Mouse (Mus musculus): Measurements from ENCODE around the gene Mthfd1l. TPM values are rescaled to one million over a fixed set of nuclear protein-coding genes. Genes with fewer than 3 reads are reported as not detected.
"Not testable (repeated sequence)": the region's sequence is repeated elsewhere in the genome, so short reads cannot be mapped to it uniquely, and the experiment has no call there.

Gene Mthfd1l
- polyA plus RNA-seq, 1 experiment from 2014 or later = 18.4 TPM

DNA sequence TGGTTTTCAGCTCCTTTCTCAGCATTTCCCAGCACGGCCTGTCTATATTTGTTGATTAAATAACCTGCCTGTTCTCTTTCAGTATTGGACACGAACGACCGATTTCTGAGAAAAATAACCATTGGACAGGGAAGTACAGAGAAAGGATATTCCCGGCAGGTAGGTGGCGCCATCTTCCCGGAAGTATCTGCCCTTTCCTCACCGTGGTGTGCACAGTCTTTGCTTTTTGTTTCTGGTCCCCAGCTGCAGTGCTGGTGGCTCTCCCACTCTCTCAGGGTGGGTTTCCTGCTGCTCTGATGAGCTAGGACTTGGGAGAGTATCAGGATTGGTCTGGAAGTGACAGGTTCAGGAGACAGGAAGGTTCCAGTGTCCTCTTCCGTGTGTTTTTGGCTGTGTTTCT lies 68.8 kb downstream of the Mthfd1l start:
- DNase-seq (ENCODE audit: low spot score) = peak; percentile 40

DNA sequence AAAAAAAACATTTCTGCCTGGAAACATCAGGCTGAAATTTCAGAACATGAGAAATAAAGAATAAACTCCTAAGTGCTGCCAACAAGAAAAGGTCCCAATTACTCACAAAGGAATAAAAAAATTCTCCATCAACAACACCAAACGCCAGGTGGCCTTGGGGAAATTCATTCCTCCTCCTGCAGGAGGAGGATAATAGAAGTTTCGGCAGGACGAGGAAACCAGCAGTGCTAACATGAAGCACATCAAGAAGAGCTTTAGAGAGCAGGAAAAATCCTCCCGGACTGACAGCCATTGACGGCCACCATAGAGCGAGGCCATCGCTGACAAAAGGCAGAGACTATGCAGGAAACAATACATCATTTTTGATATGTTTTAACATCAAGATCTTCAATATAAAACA lies 71.5 kb downstream of the Mthfd1l start:
- DNase-seq (ENCODE audit: low spot score) = no peak

- DNase-seq (ENCODE audit: low spot score) = no peak
Observed at GRCm38 (mm10) chr10:4046496-4046895, 73.6 kb downstream of the Mthfd1l start.

DNA sequence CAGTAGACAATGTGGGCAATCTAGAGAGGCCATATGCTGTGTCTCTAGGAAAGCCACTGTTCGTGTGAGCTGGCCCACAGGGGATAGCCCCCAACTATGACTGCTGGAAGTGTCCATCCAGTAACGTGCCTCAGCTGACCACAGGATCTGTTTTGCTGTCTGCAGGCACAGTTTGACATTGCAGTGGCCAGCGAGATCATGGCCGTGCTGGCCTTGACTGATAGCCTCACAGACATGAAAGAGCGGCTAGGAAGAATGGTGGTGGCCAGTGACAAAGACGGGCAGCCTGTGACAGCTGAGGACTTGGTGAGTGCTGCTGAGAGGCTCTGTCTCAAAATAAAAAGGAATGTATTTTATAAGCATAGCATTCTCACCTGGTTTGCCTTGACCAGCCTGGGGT lies 74.7 kb downstream of the Mthfd1l start:
- no peak for DNase-seq (ENCODE audit: low spot score)

- DNase-seq (ENCODE audit: low spot score) = no peak
Observed at GRCm38 (mm10) chr10:4050236-4050635, 77.3 kb downstream of the Mthfd1l start.

GRCm38 (mm10) chr10:4052711-4053110 lies 79.8 kb downstream of the Mthfd1l start:
- no peak for DNase-seq (ENCODE audit: low spot score)

- DNase-seq (ENCODE audit: low spot score) = no peak
Observed at GRCm38 (mm10) chr10:4053278-4054061, 80.6 kb downstream of the Mthfd1l start.

GRCm38 (mm10) chr10:4054589-4054988 lies 81.7 kb downstream of the Mthfd1l start:
- DNase-seq (ENCODE audit: low spot score) = no peak

DNA sequence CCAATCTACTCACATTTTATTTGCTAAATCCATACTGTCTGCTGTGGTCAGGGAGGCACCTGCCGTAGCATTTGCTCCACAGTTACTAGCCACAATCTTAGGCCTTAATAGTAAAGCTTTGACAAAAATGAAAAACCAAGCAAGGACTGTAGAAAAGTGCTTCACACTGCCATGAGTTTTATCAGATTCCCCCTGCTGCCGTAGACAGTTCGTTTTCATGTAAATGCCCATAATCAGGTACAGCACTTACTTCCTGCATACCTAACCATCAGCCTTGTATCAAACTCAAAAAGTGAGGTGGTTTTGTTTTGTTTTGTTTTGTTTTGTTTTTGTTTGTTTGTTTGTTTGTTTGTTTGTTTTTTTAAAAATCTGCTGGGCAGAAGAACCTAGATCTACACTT lies 84.5 kb downstream of the Mthfd1l start:
- no peak for DNase-seq (ENCODE audit: low spot score)

DNA sequence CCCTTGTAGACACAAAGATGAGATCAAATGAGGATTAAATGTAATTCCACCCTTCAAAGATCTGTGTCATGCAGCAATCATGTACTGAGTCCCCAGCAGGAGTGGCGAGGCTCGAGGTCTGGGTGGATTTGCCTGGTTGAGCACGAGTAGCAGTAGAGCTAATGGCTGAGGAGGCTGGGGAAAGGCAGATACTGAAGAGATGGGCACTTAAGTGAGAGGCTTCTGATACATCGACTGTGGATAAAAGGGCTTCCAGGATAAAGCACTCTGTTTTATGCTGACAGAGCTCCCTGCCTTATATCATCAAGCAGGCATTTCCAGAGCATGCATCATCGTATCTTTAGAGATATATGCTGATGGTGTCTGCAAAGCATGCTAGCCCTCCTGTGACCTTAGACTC lies 84.9 kb downstream of the Mthfd1l start:
- no peak for DNase-seq (ENCODE audit: low spot score)

- DNase-seq (ENCODE audit: low spot score) = no peak
Observed at GRCm38 (mm10) chr10:4061071-4061987, 88.4 kb downstream of the Mthfd1l start.

DNA sequence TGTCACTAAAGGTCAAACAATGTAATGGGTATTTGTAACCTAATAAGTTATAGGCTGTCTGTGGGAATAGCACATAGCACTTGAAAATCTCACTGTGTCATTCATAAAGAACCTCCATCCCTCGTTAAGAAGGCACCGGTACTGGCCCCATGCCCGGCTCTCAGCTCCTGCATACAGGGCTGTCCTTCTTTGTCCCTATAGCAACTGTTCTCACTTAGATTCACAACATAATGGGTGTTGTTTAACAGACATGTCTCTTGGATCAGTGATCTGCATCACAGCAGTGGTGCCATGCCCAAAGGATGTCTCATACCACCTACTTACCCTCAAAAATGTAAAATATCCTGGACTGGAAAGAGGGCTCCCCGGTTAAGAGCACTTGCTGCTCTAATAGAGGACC lies 90.6 kb downstream of the Mthfd1l start:
- no peak for DNase-seq (ENCODE audit: low spot score)

DNA sequence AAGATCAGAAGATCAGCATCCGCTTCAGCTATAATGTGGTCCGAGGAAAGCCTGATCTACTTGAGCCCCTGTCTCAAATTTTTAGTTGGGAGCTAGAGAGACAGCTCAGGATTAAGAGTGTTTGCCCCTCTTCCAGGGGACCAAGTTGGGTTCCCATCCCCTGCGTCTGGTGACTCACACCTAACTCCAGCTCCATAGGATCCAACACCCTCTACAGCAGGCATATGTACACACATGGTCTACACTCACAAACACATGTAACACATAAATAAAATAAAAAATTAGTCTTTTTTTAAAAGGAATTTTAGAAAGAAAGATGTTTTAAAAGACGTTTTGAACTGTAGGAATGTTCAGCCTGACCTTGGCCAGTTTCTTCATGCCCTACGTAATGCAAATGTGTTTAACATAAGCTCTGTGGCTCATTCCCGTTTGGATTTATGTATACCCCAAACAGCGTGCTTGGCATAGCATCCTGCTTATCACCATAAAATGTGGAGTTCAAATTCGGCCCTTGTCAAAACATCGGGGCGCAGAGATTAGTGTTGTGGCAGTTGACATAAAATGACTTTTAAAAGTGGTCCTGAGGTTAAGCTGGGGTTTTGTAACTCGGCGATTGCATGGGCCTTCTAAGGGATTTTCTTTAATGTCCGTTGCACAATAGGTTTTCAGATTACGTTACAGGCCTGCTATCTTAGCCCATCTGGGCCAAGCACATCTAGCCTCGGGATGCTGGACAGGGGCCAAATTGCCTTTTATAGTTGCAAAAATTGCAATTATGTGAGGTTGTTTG lies 92.6 kb downstream of the Mthfd1l start:
- DNase-seq (ENCODE audit: low spot score) = no peak

- DNase-seq (ENCODE audit: low spot score) = no peak
Observed at GRCm38 (mm10) chr10:4069258-4069826, 96.4 kb downstream of the Mthfd1l start.

GRCm38 (mm10) chr10:4070061-4070460 lies 97.1 kb downstream of the Mthfd1l start:
- no peak for DNase-seq (ENCODE audit: low spot score)

DNA sequence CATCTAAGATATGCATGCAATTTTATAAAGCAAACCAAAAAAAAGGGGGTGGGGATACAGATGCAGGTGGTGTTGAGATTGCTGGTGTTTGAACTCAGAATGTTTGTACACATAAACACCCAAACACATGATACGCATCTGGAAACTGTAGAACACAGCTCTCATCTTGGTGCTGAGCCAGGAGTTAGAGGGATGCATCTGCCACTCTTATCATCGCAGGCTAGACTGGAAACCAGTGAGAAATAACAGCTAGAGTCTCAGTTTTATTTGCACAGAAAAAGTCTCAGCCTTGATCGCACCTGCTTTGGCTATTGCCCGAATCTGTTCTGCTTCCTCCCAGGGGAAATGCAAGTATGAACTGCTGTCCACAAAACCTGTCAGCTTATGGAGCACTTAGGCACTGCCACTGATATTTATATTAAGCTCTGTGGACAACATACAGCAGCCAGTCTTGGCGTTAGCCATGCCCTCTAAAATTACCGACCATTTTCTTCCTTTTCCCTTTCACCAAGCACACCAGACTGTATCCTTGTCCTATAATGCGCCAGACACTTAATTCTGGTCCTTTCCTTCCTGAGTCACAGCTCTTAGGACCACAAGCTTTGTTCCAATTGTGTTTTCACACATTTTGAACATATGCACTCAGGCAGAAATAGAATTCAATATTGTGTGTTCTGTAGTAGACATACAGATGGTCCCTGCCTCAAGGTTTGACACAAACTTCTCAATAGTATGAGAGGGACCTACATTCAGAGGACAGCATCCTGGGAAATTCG lies 98.3 kb downstream of the Mthfd1l start:
- DNase-seq (ENCODE audit: low spot score) = no peak

DNA sequence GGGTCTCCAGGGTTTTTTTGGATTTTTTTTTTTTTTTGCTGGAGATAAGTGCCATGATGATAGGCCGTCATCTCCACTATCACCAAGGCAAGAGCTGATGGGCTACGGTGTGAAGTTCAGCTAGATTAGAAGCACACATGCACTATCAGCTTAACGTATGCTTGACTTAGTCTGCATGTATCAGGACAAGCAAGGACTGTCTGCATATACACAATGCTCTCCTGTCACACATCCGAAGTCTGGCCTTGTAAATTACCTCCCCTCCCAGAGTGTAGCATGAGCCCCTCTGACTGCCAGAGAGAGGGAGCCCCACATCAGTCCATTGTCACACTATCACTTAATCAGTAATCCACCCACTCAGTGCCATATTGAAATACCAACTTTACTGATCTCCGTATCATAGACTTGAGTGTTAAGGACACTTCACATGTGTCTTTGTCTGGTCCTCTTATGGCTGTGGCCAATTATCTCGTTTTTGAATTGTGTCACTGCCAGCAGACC lies 99.0 kb downstream of the Mthfd1l start:
- DNase-seq (ENCODE audit: low spot score) = no peak

- DNase-seq (ENCODE audit: low spot score) = not testable (repeated sequence)
Observed at GRCm38 (mm10) chr10:4072491-4072890, 99.6 kb downstream of the Mthfd1l start.

GRCm38 (mm10) chr10:4078220-4078840 lies 105.4 kb downstream of the Mthfd1l start:
- DNase-seq (ENCODE audit: low spot score) = no peak
